Mouse (Mus musculus) lung, postnatal 36 days (tissue): Measurements from ENCODE around the gene F930015N05Rik.

Experiments
- DNase-seq: peaks from one replicate; pipeline ENCODE4 v3.0.0; 2022; ENCODE audit warnings: mixed read lengths

The F930015N05Rik gene

GRCm38 (mm10) chr11:64436412-64436727 lies at the start of gene F930015N05Rik:
F930015N05Rik (minus strand) TSS chr11:64436653.
- DNase-seq, result no peak

GRCm38 (mm10) chr11:64481445-64481844 lies 45.0 kb upstream of the F930015N05Rik start:
- peak; percentile 30 for DNase-seq

- no peak for DNase-seq
Measured at GRCm38 (mm10) chr11:64473679-64474078, 37.2 kb upstream of the F930015N05Rik start.

- no peak for DNase-seq
Measured at GRCm38 (mm10) chr11:64470689-64471088, 34.2 kb upstream of the F930015N05Rik start.

GRCm38 (mm10) chr11:64468737-64469136 lies 32.3 kb upstream of the F930015N05Rik start:
- peak; percentile 5 for DNase-seq

- no peak for DNase-seq
Measured at GRCm38 (mm10) chr11:64461746-64462145, 25.3 kb upstream of the F930015N05Rik start.

GRCm38 (mm10) chr11:64448586-64449315 lies 12.3 kb upstream of the F930015N05Rik start:
- peak; percentile 42 for DNase-seq

GRCm38 (mm10) chr11:64445227-64445626 lies 8.8 kb upstream of the F930015N05Rik start:
- no peak for DNase-seq

- no peak for DNase-seq
Measured at GRCm38 (mm10) chr11:64442701-64443100, 6.2 kb upstream of the F930015N05Rik start.

- DNase-seq, result peak; percentile 85
Measured at GRCm38 (mm10) chr11:64442119-64442518, 5.7 kb upstream of the F930015N05Rik start.

- DNase-seq, result no peak
Measured at GRCm38 (mm10) chr11:64438909-64439308, 2.5 kb upstream of the F930015N05Rik start.

- no peak for DNase-seq
Measured at GRCm38 (mm10) chr11:64437721-64438120, 1.3 kb upstream of the F930015N05Rik start.

GRCm38 (mm10) chr11:64436791-64437298 lies 392 bp upstream of the F930015N05Rik start:
- DNase-seq, result no peak

- DNase-seq, result peak; percentile 8
Measured at GRCm38 (mm10) chr11:64435546-64436411, 674 bp downstream of the F930015N05Rik start.

GRCm38 (mm10) chr11:64434611-64435545 lies 1.6 kb downstream of the F930015N05Rik start, which contains the start of gene Hs3st3a1:
Hs3st3a1 (plus strand) TSS chr11:64435332.
- DNase-seq, result peak; percentile 66

GRCm38 (mm10) chr11:64418969-64419368 lies 17.5 kb downstream of the F930015N05Rik start:
- no peak for DNase-seq

GRCm38 (mm10) chr11:64400534-64401093 lies 35.8 kb downstream of the F930015N05Rik start:
- DNase-seq, result no peak

GRCm38 (mm10) chr11:64397612-64398011 lies 38.8 kb downstream of the F930015N05Rik start:
- DNase-seq, result no peak

- no peak for DNase-seq
Measured at GRCm38 (mm10) chr11:64396949-64397348, 39.5 kb downstream of the F930015N05Rik start.

- DNase-seq, result no peak
Measured at GRCm38 (mm10) chr11:64396331-64396881, 40.0 kb downstream of the F930015N05Rik start.

GRCm38 (mm10) chr11:64386333-64386732 lies 50.1 kb downstream of the F930015N05Rik start:
- DNase-seq, result no peak
